Mouse (Mus musculus) embryonic facial prominence, embryonic 13.5 days (tissue): ENCODE measurements around the gene Etv6. TPM values are rescaled to one million over a fixed set of nuclear protein-coding genes. Genes with fewer than 3 reads are reported as not detected.

ENCODE experiments used
- ATAC-seq: fragments of 200-750 bp; cut with Nextera tagmentation; 2 replicates; pipeline ENCODE4 v1.8.0; 2017; ENCODE audit warnings: low read depth; ENCODE audit not compliant: insufficient number of reproducible peaks, insufficient read depth, low FRiP score, low TSS enrichment
- H3K27ac ChIP-seq: fragments of 300-500 bp; sonication (generic); 2 replicates; pipeline ENCODE4 v1.5.1; 2015; ENCODE audit warnings: moderate library complexity, mild to moderate bottlenecking, inconsistent platforms
- H3K27me3 ChIP-seq: fragments of 300-500 bp; sonication (generic); 2 replicates; pipeline ENCODE4 v1.6.1; 2015; ENCODE audit warnings: mild to moderate bottlenecking, inconsistent platforms
- H3K36me3 ChIP-seq: fragments of 300-500 bp; sonication (generic); 2 replicates; pipeline ENCODE4 v1.6.1; 2015; ENCODE audit warnings: mild to moderate bottlenecking, inconsistent platforms
- H3K4me1 ChIP-seq: fragments of 300-500 bp; sonication (generic); 2 replicates; pipeline ENCODE4 v1.6.1; 2015; ENCODE audit warnings: inconsistent platforms
- H3K4me2 ChIP-seq: fragments of 300-500 bp; sonication (generic); 2 replicates; pipeline ENCODE4 v1.6.1; 2015; ENCODE audit warnings: moderate library complexity, mild to moderate bottlenecking, inconsistent platforms
- H3K4me3 ChIP-seq: fragments of 300-500 bp; sonication (generic); 2 replicates; pipeline ENCODE4 v1.5.1; 2015; ENCODE audit warnings: mild to moderate bottlenecking, inconsistent platforms
- H3K9ac ChIP-seq: fragments of 300-500 bp; sonication (generic); 2 replicates; pipeline ENCODE4 v1.6.1; 2015; ENCODE audit warnings: mild to moderate bottlenecking, inconsistent platforms
- H3K9me3 ChIP-seq: fragments of 300-500 bp; sonication (generic); 2 replicates; pipeline ENCODE4 v1.6.1; 2016; ENCODE audit warnings: inconsistent platforms
- WGBS: fragments of 180-500 bp; shearing (Covaris S2); methylation state at CpG from one replicate; pipeline ENCODE4 v1.1.7; 2015; ENCODE audit warnings: mixed read lengths; 5-methylcytosine and 5-hydroxymethylcytosine counted together
- polyA plus RNA-seq: library from polyadenylated mRNA; unstranded; fragments of >200 nt; fragmentation: Nextera tagmentation; extraction: Ambion mirVana; gene quantifications from 2 replicates; pipeline ENCODE4 v1.2.1, GENCODE M21; 2015

Gene Etv6
- polyA plus RNA-seq, 1 experiment from 2014 or later, result 16.1 TPM

GRCm38 (mm10) chr6:134177196-134177595, 141.7 kb downstream of the Etv6 start:
- no peak overlapping the region for H3K4me3 ChIP-seq
- no peak overlapping the region for H3K9ac ChIP-seq
- no peak overlapping the region for H3K4me2 ChIP-seq
- H3K4me1 ChIP-seq, result peaks cover 11% of the 10 kb centered on the region; the same call in 1 of the 2 replicates
- 79% methylated on average over 5 of the region's 5 CpGs for WGBS
- ATAC-seq, result no peak
- no peak overlapping the region for H3K27ac ChIP-seq
- H3K9me3 ChIP-seq, result no peaks in the 10 kb centered on the region
- no peaks in the 10 kb centered on the region for H3K36me3 ChIP-seq
- no peaks in the 10 kb centered on the region for H3K27me3 ChIP-seq

GRCm38 (mm10) chr6:134182301-134182948, 146.9 kb downstream of the Etv6 start:
- Histone ChIP-seq H3K4me1 (peaks cover 13% of the 10 kb centered on the region; the same call in 1 of the 2 replicates), H3K36me3 (no peaks in the 10 kb centered on the region), H3K27me3 (no peaks in the 10 kb centered on the region), H3K4me3 (no peak overlapping the region), H3K27ac (no peak overlapping the region), H3K9ac (no peak overlapping the region), H3K9me3 (no peaks in the 10 kb centered on the region), H3K4me2 (no peak overlapping the region)
- ATAC-seq, result no peak
- WGBS, result 79% methylated on average over 17 of the region's 17 CpGs

- Histone ChIP-seq H3K4me1 (peaks cover 21% of the 10 kb centered on the region), H3K4me2 (no peak overlapping the region), H3K27me3 (no peaks in the 10 kb centered on the region), H3K9ac (no peak overlapping the region), H3K4me3 (no peak overlapping the region), H3K9me3 (no peaks in the 10 kb centered on the region), H3K36me3 (no peaks in the 10 kb centered on the region), H3K27ac (no peak overlapping the region)
- ATAC-seq, result no peak
- 82% methylated on average over 11 of the region's 11 CpGs for WGBS
Observed at GRCm38 (mm10) chr6:134183592-134184342, 148.3 kb downstream of the Etv6 start.

GRCm38 (mm10) chr6:134186286-134186903, 150.9 kb downstream of the Etv6 start:
- Histone ChIP-seq H3K9ac (no peak overlapping the region), H3K4me2 (no peak overlapping the region), H3K36me3 (no peaks in the 10 kb centered on the region), H3K4me1 (peaks cover 38% of the 10 kb centered on the region), H3K9me3 (no peaks in the 10 kb centered on the region), H3K27ac (peak overlapping the region; percentile 30; the same call in 1 of the 2 replicates), H3K4me3 (no peak overlapping the region), H3K27me3 (no peaks in the 10 kb centered on the region)
- ATAC-seq, result no peak
- 44% methylated on average over 6 of the region's 6 CpGs for WGBS

GRCm38 (mm10) chr6:134188719-134189118, 153.2 kb downstream of the Etv6 start:
- Histone ChIP-seq H3K4me2 (no peak overlapping the region), H3K9me3 (no peaks in the 10 kb centered on the region), H3K36me3 (no peaks in the 10 kb centered on the region), H3K4me3 (no peak overlapping the region), H3K27ac (0 out of 2 replicates have a peak overlapping the region, but pooled peaks have one; percentile 45), H3K27me3 (no peaks in the 10 kb centered on the region), H3K9ac (no peak overlapping the region), H3K4me1 (peaks cover 35% of the 10 kb centered on the region)
- 36% methylated on average over 3 of the region's 3 CpGs for WGBS
- ATAC-seq, result no peak

- no peaks in the 10 kb centered on the region for H3K36me3 ChIP-seq
- no peaks in the 10 kb centered on the region for H3K27me3 ChIP-seq
- no peak for ATAC-seq
- peak overlapping the region; percentile 45; the same call in 1 of the 2 replicates for H3K27ac ChIP-seq
- no peak overlapping the region for H3K4me2 ChIP-seq
- 24% methylated on average over 5 of the region's 5 CpGs for WGBS
- no peak overlapping the region for H3K9ac ChIP-seq
- no peak overlapping the region for H3K4me3 ChIP-seq
- peaks cover 35% of the 10 kb centered on the region for H3K4me1 ChIP-seq
- no peaks in the 10 kb centered on the region for H3K9me3 ChIP-seq
Observed at GRCm38 (mm10) chr6:134189174-134189573, 153.7 kb downstream of the Etv6 start.

- no peak for ATAC-seq
Observed at GRCm38 (mm10) chr6:134189575-134190132, 154.2 kb downstream of the Etv6 start.

GRCm38 (mm10) chr6:134190597-134191278, 155.2 kb downstream of the Etv6 start:
- Histone ChIP-seq H3K9me3 (no peaks in the 10 kb centered on the region), H3K9ac (no peak overlapping the region), H3K4me2 (no peak overlapping the region), H3K4me1 (peaks cover 30% of the 10 kb centered on the region), H3K27me3 (no peaks in the 10 kb centered on the region), H3K4me3 (no peak overlapping the region), H3K36me3 (no peaks in the 10 kb centered on the region), H3K27ac (no peak overlapping the region)
- 77% methylated on average over 7 of the region's 7 CpGs for WGBS
- no peak for ATAC-seq

More at GRCm38 (mm10) chr6:134189575-134190132, 154.2 kb downstream of the Etv6 start:
- H3K9ac ChIP-seq, result no peak overlapping the region
- no peaks in the 10 kb centered on the region for H3K36me3 ChIP-seq
- 41% methylated on average over 7 of the region's 7 CpGs for WGBS
- H3K4me2 ChIP-seq, result no peak overlapping the region
- no peak overlapping the region for H3K4me3 ChIP-seq
- no peaks in the 10 kb centered on the region for H3K9me3 ChIP-seq
- H3K4me1 ChIP-seq, result peaks cover 35% of the 10 kb centered on the region
- H3K27ac ChIP-seq, result peak overlapping the region; percentile 45; the same call in 1 of the 2 replicates
- H3K27me3 ChIP-seq, result no peaks in the 10 kb centered on the region

- no peak overlapping the region for H3K4me3 ChIP-seq
- no peak overlapping the region for H3K4me2 ChIP-seq
- no peak for ATAC-seq
- H3K27me3 ChIP-seq, result no peaks in the 10 kb centered on the region
- H3K27ac ChIP-seq, result no peak overlapping the region
- no peak overlapping the region for H3K9ac ChIP-seq
- H3K4me1 ChIP-seq, result peaks cover 25% of the 10 kb centered on the region
- no peaks in the 10 kb centered on the region for H3K36me3 ChIP-seq
- no peaks in the 10 kb centered on the region for H3K9me3 ChIP-seq
Observed at GRCm38 (mm10) chr6:134192710-134193109, 157.2 kb downstream of the Etv6 start.

GRCm38 (mm10) chr6:134199895-134200294, 164.4 kb downstream of the Etv6 start:
- H3K4me2 ChIP-seq, result no peak overlapping the region
- H3K4me1 ChIP-seq, result peaks cover 24% of the 10 kb centered on the region
- H3K27ac ChIP-seq, result peak overlapping the region; percentile 60
- ATAC-seq, result no peak
- no peak overlapping the region for H3K4me3 ChIP-seq
- H3K9ac ChIP-seq, result no peak overlapping the region
- H3K36me3 ChIP-seq, result no peaks in the 10 kb centered on the region
- WGBS, result 94% methylated on average over 1 of the region's 1 CpGs
- H3K27me3 ChIP-seq, result no peaks in the 10 kb centered on the region
- no peaks in the 10 kb centered on the region for H3K9me3 ChIP-seq

- Histone ChIP-seq H3K9me3 (no peaks in the 10 kb centered on the region), H3K27me3 (no peaks in the 10 kb centered on the region), H3K36me3 (no peaks in the 10 kb centered on the region), H3K4me2 (no peak overlapping the region), H3K4me1 (peaks cover 24% of the 10 kb centered on the region), H3K27ac (no peak overlapping the region), H3K9ac (no peak overlapping the region), H3K4me3 (no peak overlapping the region)
- ATAC-seq, result no peak
- 72% methylated on average over 10 of the region's 10 CpGs for WGBS
Observed at GRCm38 (mm10) chr6:134200577-134200976, 165.1 kb downstream of the Etv6 start.
